Mouse (Mus musculus) embryonic facial prominence, embryonic 12.5 days (tissue): ENCODE measurements around the gene Myl4. TPM values are rescaled to one million over a fixed set of nuclear protein-coding genes. Genes with fewer than 3 reads are reported as not detected.

ENCODE experiments used
- ATAC-seq: fragments of 200-750 bp; cut with Nextera tagmentation; 2 replicates; pipeline ENCODE4 v1.8.0; 2017; ENCODE audit not compliant: insufficient number of reproducible peaks, insufficient read depth, low FRiP score, low TSS enrichment
- H3K27ac ChIP-seq: fragments of 300-500 bp; sonication (generic); 2 replicates; pipeline ENCODE4 v1.5.1; 2016; ENCODE audit warnings: mild to moderate bottlenecking
- H3K27me3 ChIP-seq: fragments of 300-500 bp; sonication (generic); 2 replicates; pipeline ENCODE4 v1.6.1; 2016; ENCODE audit warnings: mild to moderate bottlenecking, moderate library complexity
- H3K36me3 ChIP-seq: fragments of 300-500 bp; sonication (generic); 2 replicates; pipeline ENCODE4 v1.6.1; 2016; ENCODE audit warnings: mild to moderate bottlenecking
- H3K4me1 ChIP-seq: fragments of 300-500 bp; sonication (generic); 2 replicates; pipeline ENCODE4 v1.6.1; 2016
- H3K4me2 ChIP-seq: fragments of 300-500 bp; sonication (generic); replicated peaks from 2 replicates; pipeline ENCODE4 v1.6.1; 2016; ENCODE audit warnings: mild to moderate bottlenecking, moderate library complexity
- H3K4me3 ChIP-seq: fragments of 300-500 bp; sonication (generic); 2 replicates; pipeline ENCODE4 v1.5.1; 2016; ENCODE audit warnings: mild to moderate bottlenecking
- H3K9ac ChIP-seq: fragments of 300-500 bp; sonication (generic); 2 replicates; pipeline ENCODE4 v1.6.1; 2016; ENCODE audit warnings: mild to moderate bottlenecking, moderate library complexity
- H3K9me3 ChIP-seq: fragments of 300-500 bp; sonication (generic); 2 replicates; pipeline ENCODE4 v1.6.1; 2016; ENCODE audit warnings: mild to moderate bottlenecking, moderate library complexity
- WGBS: fragments of 180-500 bp; shearing (Covaris S2); methylation state at CpG from one replicate; pipeline ENCODE4 v1.1.7; 2016; 5-methylcytosine and 5-hydroxymethylcytosine counted together
- polyA plus RNA-seq: library from polyadenylated mRNA; unstranded; fragments of >200 nt; fragmentation: Nextera tagmentation; extraction: Ambion mirVana; gene quantifications from 2 replicates; pipeline ENCODE4 v1.2.1, GENCODE M21; 2016

The Myl4 gene
- polyA plus RNA-seq, 1 experiment from 2014 or later, result 35.4 TPM

DNA sequence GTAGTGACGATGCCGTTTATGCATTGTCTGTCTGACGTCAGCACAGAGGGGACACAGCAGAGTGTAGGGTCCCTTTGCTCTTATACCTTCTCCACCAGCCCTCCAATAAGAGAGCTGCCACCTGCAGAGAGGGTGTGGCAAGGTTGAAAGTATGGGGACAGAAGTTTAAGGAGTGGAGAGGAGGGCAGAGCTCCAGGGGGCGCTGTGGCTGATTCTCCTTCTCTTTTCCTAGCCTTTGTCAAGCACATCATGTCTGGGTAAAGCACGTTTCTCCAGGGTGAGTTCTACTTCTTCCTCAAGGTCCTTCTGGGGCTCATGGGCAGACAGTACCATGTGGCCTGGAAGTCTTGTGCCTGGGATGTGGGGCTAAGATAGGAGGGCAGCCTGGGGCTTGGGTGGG is 35.0 kb downstream of the Myl4 start:
- peaks cover 12% of the 10 kb centered on the region; the same call in 1 of the 2 replicates for H3K4me1 ChIP-seq
- no peaks in the 10 kb centered on the region for H3K9me3 ChIP-seq
- H3K4me2 ChIP-seq, result no peak overlapping the region
- peaks cover under 1% of the 10 kb centered on the region; the same call in 1 of the 2 replicates for H3K27me3 ChIP-seq
- H3K9ac ChIP-seq, result no peak overlapping the region
- H3K4me3 ChIP-seq, result no peak overlapping the region
- no peak for ATAC-seq
- 78% methylated on average over 5 of the region's 5 CpGs for WGBS
- H3K36me3 ChIP-seq, result no peaks in the 10 kb centered on the region
- H3K27ac ChIP-seq, result no peak overlapping the region

DNA sequence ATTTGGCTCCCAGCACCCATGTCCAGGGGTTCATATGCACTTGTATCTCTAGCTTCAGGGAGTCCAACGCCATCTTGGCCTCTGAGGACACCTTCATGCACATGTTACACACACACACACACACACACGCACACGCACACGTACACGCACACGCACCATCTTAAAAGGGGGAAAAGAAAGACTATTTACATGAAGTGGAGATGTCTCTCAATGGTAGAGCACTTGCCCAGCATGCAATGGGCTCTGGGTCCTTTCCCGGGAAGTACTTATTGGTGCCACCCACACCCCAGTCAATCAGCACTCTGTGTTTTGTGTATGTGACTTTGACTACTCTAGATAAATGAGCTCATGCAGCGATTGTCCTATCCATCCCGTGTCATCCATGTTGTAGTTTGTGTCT is 37.4 kb downstream of the Myl4 start:
- Histone ChIP-seq H3K9me3 (no peaks in the 10 kb centered on the region), H3K4me2 (no peak overlapping the region), H3K36me3 (no peaks in the 10 kb centered on the region), H3K27ac (no peak overlapping the region), H3K27me3 (no peaks in the 10 kb centered on the region), H3K4me3 (no peak overlapping the region), H3K9ac (no peak overlapping the region), H3K4me1 (no peaks in the 10 kb centered on the region)
- ATAC-seq, result no peak
- 90% methylated on average over 9 of the region's 9 CpGs for WGBS

DNA sequence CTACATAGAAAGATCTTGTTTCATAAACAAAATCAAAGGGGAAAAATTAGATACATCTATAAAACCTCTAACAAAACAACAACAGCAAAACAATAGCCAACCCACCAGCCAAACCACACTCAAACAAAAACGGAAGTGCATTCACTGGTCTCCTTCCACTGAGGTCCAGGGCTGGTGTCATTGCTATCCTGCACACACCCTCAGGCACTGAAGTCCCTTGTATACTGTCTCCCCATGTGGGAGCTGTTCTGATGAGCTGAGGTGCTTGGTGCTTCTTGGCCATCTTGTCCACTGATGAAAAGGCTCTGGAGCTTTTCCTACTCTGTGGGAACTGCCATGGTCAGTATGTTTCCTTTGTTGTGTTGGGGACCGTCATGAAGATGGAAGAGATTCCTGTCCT is 38.0 kb downstream of the Myl4 start:
- no peak for ATAC-seq
- Histone ChIP-seq H3K4me2 (no peak overlapping the region), H3K4me1 (no peaks in the 10 kb centered on the region), H3K9ac (no peak overlapping the region), H3K9me3 (no peaks in the 10 kb centered on the region), H3K36me3 (no peaks in the 10 kb centered on the region), H3K27ac (no peak overlapping the region), H3K4me3 (no peak overlapping the region), H3K27me3 (no peaks in the 10 kb centered on the region)
- 88% methylated on average over 2 of the region's 2 CpGs for WGBS

DNA sequence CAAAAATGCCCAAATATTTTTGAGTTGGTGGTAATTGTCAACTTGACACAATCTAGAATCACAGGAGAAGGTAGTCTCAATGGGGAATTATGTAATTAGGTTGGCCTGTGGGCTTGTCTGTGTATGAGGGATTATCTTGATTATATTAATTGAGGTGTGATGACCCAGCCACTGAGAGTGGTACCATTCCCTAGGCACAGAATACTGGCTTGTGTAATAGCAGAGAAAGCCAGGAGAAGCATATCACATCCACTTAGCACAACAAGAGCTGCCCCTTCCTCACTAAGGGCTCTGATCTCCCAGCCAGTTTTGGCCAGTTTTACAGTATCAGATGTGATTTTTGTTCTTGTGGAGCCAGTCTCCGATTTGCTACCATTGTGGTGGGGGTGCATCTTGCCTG is 39.1 kb downstream of the Myl4 start:
- Histone ChIP-seq H3K27ac (no peak overlapping the region), H3K4me1 (no peaks in the 10 kb centered on the region), H3K9me3 (no peaks in the 10 kb centered on the region), H3K9ac (no peak overlapping the region), H3K27me3 (no peaks in the 10 kb centered on the region), H3K36me3 (no peaks in the 10 kb centered on the region), H3K4me3 (no peak overlapping the region), H3K4me2 (no peak overlapping the region)
- WGBS, result 80% methylated on average over 1 of the region's 1 CpGs
- ATAC-seq, result no peak

DNA sequence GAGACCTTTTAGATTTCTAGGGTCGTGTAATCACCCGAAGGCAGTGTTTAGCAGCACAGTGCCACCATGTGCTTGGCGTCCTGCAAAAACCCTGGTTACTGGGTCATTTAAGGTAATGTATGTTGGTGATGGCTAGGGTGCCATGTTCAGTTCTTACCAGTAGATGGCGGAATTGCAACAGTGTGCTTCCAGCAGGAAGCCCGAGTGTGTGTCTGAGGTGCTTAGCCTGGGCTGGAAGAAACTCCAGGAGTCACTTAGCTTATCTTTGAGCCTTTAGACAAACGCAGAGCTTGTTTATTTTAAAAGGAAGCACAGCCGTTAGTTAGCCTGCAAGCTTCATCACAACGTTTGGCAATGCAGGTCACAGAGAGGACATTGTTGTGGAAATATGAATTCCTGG is 39.7 kb downstream of the Myl4 start:
- Histone ChIP-seq H3K27ac (no peak overlapping the region), H3K27me3 (no peaks in the 10 kb centered on the region), H3K36me3 (no peaks in the 10 kb centered on the region), H3K4me1 (no peaks in the 10 kb centered on the region), H3K4me2 (no peak overlapping the region), H3K9me3 (no peaks in the 10 kb centered on the region), H3K9ac (no peak overlapping the region), H3K4me3 (no peak overlapping the region)
- ATAC-seq, result peak; percentile 56; the same call in 1 of the 2 replicates
- WGBS, result under 1% methylated on average over 8 of the region's 8 CpGs

DNA sequence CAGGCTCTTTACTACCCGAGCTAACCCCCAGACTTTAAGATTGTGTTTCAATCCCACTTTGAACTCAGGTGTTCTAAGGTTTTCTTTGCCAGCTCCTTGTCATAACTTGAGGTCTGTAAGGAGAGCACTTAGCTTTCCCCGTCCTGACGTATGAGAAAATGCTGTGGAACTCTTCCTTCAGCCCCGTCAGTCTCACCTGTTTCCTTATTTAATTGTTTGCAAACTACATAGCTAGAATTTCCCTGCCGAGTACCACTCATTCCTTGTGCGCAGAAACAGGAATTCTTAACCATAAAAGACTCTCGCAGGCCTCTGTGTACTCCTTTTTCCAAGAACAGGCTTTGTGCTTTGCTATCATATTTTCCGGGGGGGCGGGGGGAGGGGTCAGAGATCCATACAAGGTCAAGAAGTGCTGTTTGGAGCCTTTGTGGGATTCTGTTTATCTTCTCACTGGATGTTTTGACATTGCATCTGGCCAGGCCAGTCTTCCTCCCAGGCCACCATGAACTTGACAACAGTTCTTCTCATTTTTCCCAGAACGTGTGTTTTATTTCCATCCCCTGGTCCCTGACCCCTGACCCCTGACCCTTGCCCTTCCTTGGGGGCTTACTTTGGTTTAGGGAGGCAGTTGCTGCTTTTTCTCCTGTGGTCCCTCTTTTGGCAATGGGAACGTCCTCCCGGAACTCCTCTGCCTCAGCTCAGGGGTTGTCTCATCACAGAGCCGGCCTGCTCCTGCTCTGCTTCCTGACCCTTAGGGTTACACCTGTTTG is 41.8 kb downstream of the Myl4 start:
- no peak overlapping the region for H3K9ac ChIP-seq
- H3K4me1 ChIP-seq, result no peaks in the 10 kb centered on the region
- no peak for ATAC-seq
- no peak overlapping the region for H3K4me3 ChIP-seq
- H3K27ac ChIP-seq, result no peak overlapping the region
- no peaks in the 10 kb centered on the region for H3K27me3 ChIP-seq
- WGBS, result 44% methylated on average over 13 of the region's 13 CpGs
- H3K9me3 ChIP-seq, result no peaks in the 10 kb centered on the region
- no peak overlapping the region for H3K4me2 ChIP-seq
- H3K36me3 ChIP-seq, result no peaks in the 10 kb centered on the region

DNA sequence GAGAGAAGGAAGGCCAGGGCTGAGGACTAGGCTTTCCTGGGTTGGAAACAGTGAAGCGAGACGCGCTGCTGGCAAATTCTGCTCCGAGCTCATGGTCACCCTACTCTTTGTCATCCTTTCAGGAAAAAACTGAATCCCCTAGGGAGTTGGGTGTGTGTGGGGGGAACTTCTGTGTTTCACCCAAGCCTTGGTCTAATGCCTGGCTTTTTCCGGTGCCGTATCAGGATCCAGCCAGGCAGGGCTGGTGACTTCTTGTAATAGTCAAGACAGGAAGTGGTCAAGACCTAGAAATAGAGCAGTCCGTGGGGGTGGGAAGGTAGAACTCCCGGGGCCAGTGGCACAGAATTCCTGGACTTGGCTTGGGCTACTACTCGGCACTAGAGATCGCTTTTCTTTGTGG is 45.9 kb downstream of the Myl4 start:
- no peaks in the 10 kb centered on the region for H3K27me3 ChIP-seq
- no peak overlapping the region for H3K4me3 ChIP-seq
- no peak overlapping the region for H3K27ac ChIP-seq
- no peak overlapping the region for H3K4me2 ChIP-seq
- no peaks in the 10 kb centered on the region for H3K36me3 ChIP-seq
- whole genome bisulfite sequencing, result 66% methylated on average over 10 of the region's 10 CpGs
- no peak for ATAC-seq
- H3K9ac ChIP-seq, result no peak overlapping the region
- H3K9me3 ChIP-seq, result no peaks in the 10 kb centered on the region
- no peaks in the 10 kb centered on the region for H3K4me1 ChIP-seq

DNA sequence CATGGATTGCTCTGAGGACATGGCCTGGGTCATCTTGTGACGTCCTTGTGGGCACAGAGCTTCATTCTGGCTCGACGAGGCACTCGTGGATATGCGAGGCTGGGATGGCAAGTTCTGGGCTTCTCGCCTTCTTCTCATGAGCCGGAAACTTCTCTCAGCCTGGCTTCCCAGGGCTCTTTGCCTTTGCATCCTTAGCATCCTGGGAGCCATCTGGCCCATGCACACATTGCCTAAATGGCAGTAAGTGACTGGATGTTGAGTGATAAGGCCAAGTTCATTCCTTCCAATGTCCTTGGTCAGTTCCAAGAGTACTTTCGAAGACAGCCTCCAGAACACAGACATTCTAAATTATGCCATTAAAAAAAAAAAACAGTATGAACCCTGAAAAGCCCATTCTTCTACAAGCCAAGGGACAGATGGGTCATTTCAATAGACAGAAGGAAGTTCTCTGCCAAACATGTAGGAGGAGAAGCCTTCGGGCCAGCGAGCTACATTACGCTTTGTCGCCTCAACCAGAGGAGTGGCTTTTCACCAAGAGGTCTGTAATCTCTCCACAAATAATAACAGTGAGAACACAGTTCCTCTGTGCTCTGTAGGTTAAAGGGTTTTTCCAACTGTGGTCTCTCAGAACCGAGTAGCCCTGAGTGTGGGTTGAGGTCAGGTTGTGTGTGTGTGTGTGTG is 48.9 kb downstream of the Myl4 start:
- H3K27ac ChIP-seq, result no peak overlapping the region
- H3K9ac ChIP-seq, result no peak overlapping the region
- no peak overlapping the region for H3K4me2 ChIP-seq
- ATAC-seq, result no peak
- WGBS, result 84% methylated on average over 13 of the region's 13 CpGs
- no peak overlapping the region for H3K4me3 ChIP-seq
- no peaks in the 10 kb centered on the region for H3K36me3 ChIP-seq
- no peaks in the 10 kb centered on the region for H3K4me1 ChIP-seq
- no peaks in the 10 kb centered on the region for H3K27me3 ChIP-seq
- H3K9me3 ChIP-seq, result no peaks in the 10 kb centered on the region

DNA sequence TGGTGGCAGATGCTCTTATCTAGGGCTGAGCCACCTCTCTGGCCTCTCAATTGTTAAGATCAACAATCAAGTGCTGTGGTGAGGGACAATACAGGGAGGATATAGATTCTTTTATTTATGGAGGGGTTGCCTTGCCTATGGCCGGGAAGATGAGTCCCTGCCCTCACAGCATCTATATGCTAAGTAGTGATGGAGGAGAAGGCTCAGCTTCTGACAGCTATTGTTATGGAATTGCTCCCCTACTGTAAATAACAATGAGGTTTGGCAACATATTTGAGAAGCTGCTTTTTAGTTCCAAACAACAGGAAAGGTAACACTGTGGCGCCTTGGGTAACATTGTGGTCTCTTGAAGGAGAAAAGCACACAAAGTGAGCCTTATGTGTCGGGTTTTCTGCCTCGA is 50.2 kb downstream of the Myl4 start:
- no peaks in the 10 kb centered on the region for H3K4me1 ChIP-seq
- ATAC-seq, result no peak
- H3K4me2 ChIP-seq, result no peak overlapping the region
- H3K27me3 ChIP-seq, result no peaks in the 10 kb centered on the region
- H3K27ac ChIP-seq, result no peak overlapping the region
- H3K36me3 ChIP-seq, result no peaks in the 10 kb centered on the region
- WGBS, result 38% methylated on average over 4 of the region's 4 CpGs
- no peaks in the 10 kb centered on the region for H3K9me3 ChIP-seq
- H3K4me3 ChIP-seq, result no peak overlapping the region
- no peak overlapping the region for H3K9ac ChIP-seq

DNA sequence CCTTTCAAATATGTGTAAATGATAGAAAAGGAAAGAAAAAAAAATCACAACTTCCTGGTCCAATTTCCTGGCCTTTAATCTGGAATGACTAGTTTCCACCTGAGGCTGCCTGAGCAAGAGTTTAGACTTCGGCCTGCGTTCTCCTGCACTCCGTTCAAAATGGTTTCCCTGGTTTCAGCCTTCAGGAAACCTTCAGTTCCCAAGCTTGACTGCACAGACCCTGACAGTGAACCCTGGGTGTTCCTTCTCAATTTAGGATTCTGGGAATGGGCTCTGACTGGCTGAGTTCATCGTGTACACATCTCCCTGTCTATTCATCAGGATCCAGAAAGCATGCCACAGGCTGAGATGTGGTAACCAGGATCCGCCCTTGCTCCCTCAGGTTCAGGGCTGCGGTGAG is 53.7 kb downstream of the Myl4 start:
- H3K9me3 ChIP-seq, result no peaks in the 10 kb centered on the region
- no peak overlapping the region for H3K4me3 ChIP-seq
- no peaks in the 10 kb centered on the region for H3K36me3 ChIP-seq
- no peak for ATAC-seq
- H3K4me2 ChIP-seq, result no peak overlapping the region
- no peak overlapping the region for H3K9ac ChIP-seq
- 45% methylated on average over 6 of the region's 6 CpGs for WGBS
- no peak overlapping the region for H3K27ac ChIP-seq
- peaks cover 13% of the 10 kb centered on the region for H3K27me3 ChIP-seq
- peaks cover 6% of the 10 kb centered on the region; the same call in 1 of the 2 replicates for H3K4me1 ChIP-seq

DNA sequence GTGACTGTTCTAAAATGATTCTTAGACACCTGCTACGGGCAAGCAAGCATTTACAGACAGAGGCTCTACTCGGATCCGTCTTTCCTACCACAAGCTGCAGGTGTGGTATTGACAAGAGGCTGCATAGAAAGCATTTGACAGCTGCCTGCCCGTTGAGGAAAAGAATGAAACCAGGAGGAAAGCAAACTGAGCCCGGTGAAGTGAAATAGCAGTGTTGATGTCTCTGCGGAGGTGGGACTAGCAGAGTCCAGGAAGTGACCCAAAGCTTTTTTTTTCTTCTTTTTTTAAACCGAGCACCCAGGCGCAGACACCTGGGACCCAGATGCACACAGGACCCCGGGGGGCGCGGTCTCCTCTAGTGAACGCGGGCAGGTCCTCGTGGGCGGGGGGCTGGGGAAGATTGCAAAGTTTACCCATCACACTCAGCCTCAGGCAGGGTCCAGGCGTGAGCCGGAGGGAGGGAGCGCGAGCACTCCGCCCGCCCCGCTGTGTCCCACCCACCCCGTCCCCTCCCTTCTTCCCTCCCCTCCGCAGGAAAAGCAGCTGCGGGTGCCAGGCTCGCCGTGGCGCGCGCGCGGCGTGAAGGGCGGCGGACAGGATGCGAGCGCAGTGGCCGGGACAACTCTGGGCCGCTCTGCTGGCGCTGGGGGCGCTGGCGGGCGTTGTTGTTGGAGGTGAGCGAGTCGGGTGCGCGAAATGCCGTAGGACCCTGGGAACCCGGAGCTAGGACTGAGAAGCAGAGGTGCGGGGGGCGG is 57.2 kb downstream of the Myl4 start, which contains the start of gene Itgb3:
Itgb3 (plus strand) TSS at position 510 of the 755 bp plus-strand sequence.
- Histone ChIP-seq H3K9ac (peak within 1 kb of the TSS; percentile 56), H3K27ac (no peak within 1 kb of the TSS), H3K4me2 (peak within 1 kb of the TSS; percentile 82), H3K9me3 (no peaks in the 10 kb centered on the region), H3K27me3 (peaks cover 22% of the 10 kb centered on the region), H3K4me3 (peak within 1 kb of the TSS; percentile 45), H3K36me3 (no peaks in the 10 kb centered on the region), H3K4me1 (peaks cover 6% of the 10 kb centered on the region; the same call in 1 of the 2 replicates)
- WGBS, result 1% methylated on average over 46 of the region's 51 CpGs
- peak; percentile 79 for ATAC-seq
